Mouse (Mus musculus): ENCODE measurements around the gene Tmcc2.
A peak's percentile ranks its signal among the peaks of the same experiment; 100 is the strongest.

Gene Tmcc2

GRCm38 (mm10) chr1:132390691-132391579 lies at the start of gene Tmcc2:
TSS of gene Tmcc2 (minus strand) at chr1:132391281.
- DNase-seq = peak; percentile 72 to 74

DNA sequence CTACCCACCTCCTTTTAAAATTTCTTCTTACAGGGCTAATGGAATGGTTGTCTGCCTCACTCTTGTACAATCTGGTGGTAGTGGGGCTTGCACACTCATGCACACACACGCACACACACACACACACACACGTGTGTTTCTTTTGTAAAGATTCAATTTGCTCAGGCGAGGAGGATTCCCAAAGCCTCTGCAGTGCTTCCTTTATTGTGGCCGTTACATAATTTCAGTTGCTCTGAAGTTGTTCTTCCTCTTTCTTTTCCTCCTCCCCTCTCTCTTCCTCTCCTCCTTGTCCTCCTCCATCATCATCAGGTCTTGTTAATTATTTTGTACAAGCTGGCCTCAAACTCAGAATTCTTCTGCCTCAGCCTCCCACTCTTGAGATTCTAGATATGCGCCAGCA lies 46.3 kb upstream of the Tmcc2 start:
- no peak for DNase-seq

DNA sequence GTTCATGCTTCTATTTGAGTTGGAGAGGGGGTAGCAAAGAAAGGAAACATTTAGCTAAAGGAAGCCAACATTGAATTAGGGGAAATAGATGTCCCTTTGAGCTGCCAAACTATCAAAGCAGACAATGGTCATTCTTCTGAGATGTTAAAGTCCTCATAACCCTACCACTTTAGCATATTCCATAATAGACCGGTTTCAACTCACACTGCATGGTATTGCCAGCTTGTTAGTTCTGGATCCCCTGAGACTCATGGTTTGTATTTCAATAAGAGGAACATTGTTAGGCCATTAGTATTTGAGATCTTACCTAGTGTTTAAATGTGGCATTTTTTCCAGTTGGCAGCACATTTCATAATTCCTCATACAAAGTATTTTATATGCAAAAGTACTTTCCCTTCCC lies 45.9 kb upstream of the Tmcc2 start:
- DNase-seq = no peak

- no peak for DNase-seq
These were observed 45.4 kb upstream of the Tmcc2 start for GRCm38 (mm10) chr1:132436320-132436958.

GRCm38 (mm10) chr1:132434032-132434431 lies 43.0 kb upstream of the Tmcc2 start:
- peak in 1 of 2 experiments; percentile 48 for DNase-seq

GRCm38 (mm10) chr1:132433349-132433748 lies 42.3 kb upstream of the Tmcc2 start:
- DNase-seq = peak; percentile 36 to 39

DNA sequence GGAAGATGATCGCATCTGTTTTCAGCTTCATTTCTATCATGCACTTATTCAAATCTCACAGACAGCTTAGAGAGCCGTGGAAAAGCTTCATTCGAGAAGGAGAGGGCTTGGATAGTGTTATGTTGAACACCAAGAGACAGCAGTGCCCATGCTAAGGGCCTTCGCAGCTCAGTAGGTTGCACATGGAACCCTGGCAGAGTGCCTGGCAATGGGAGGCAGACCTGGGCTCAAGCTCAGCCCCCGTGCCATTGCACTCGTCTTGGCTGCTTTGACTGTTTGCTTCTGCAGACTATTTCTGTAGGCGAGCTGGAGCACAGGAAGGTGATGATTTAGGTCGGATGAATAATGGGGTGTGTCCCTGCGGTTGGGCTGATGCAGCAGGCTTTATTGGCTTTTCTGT lies 40.6 kb upstream of the Tmcc2 start:
- DNase-seq = peak; percentile 87 to 88

- DNase-seq = peak; percentile 60 to 66
These were observed 39.7 kb upstream of the Tmcc2 start for GRCm38 (mm10) chr1:132430818-132431217.

GRCm38 (mm10) chr1:132425600-132425999 lies 34.5 kb upstream of the Tmcc2 start:
- DNase-seq = no peak

GRCm38 (mm10) chr1:132422912-132423696 lies 32.0 kb upstream of the Tmcc2 start:
- DNase-seq = no peak

- no peak for DNase-seq
These were observed 29.6 kb upstream of the Tmcc2 start for GRCm38 (mm10) chr1:132420662-132421061.

GRCm38 (mm10) chr1:132420206-132420605 lies 29.1 kb upstream of the Tmcc2 start:
- DNase-seq = no peak

DNA sequence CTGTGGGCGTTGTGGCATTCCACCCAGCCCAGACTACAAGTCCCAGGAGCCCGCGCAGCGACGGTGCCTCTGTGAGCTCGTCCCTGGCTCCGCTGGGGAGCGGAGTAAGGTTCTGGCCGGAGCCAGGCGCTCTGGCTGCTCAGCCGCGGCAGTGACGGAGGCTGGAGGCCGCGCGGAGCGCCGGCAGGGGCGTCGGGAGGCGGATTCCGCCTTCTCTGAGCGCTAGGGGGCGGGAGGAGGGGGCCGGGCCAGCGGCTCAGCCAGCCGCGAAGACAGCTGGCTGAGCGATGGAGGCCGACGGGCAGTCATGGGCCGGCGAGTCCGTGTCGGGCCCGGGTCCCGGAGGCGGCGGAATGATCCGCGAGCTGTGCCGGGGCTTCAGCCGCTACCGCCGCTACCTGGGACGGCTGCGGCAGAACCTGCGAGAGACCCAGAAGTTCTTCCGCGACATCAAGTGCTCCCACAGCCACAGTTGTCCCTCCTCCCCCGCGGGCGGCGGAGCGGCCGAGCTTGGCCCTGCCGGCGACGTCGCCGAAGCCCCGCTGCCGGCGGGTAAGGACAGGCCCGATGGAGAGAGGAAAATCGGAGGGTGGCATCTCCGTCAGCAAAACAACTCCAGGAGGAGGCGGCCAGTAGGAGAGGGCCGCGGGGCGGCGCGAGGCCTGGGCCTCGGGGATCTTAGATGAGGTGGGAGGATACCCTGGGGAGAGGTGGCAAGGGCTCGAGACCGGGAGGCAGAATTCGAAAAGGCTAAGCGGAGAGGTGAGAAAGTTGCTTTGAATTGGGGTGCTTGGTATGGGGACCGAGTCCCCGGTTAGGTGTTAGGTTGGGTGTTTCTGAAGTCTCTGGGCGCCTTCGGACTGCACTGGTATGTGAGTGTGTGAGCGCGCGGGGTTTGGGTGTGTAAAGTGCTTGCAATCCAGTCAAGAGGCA lies 26.5 kb upstream of the Tmcc2 start, which contains the start of gene Dstyk:
Gene Dstyk (plus strand): TSS at position 237 of the 933 bp plus-strand sequence.
- DNase-seq = peak; percentile 92

DNA sequence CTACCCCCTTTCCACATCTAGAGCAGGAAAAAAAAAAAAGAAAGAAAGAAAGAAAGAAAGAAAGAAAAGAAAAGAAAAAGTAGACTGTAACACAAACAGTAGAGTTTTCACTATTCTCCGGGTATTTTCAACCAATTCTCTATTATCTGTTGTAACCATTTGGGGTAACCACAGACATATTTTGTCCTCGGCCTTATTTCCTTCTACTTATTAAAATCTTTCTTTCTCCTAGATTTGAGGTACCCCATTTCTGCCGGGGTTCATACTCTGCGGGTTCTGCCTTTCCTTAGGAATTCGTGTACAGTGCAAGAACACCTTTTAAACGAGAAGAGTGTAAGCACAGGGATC lies 25.8 kb upstream of the Tmcc2 start:
- DNase-seq = no peak

- DNase-seq = peak in 1 of 2 experiments; percentile 21
These were observed 25.3 kb upstream of the Tmcc2 start for GRCm38 (mm10) chr1:132416244-132416942.

DNA sequence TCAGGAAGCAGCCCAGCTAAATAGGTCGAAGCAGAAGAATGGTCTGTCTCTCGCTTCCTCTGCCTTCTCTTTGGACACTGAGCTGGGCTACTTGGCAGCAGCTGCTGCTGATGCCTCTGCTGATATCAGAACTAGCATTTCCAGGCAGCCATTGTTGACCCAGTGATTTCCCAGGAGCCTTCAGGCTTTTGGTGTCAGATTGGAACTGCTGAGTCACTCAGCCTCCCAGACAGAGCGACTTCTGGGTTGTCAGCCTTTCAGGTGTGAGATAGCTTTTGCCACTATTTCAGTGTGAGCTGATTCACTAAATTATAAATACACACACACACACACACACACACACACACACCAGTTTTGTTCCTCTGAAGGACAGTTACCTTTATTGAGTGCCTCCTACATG lies 19.6 kb upstream of the Tmcc2 start:
- DNase-seq = no peak

DNA sequence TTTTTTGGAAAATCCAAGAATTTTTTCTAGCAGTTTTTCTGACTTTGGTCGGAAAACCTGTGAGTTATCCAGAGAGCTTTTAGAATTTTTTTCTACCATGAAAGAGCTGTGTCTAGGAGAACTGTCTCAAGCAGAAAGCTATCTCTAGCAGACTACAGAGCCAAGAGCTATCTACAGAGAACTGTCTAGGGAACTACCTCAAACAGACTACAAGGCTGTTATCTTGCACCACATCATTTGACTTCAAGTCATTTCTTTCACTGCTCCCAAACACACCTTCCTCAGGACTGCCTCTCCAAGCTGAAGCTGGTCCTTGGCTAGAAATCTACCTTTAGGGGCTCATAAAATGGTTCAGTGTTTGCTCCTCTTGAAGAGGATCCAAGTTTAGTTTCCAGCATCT lies 10.8 kb upstream of the Tmcc2 start:
- DNase-seq = no peak

GRCm38 (mm10) chr1:132400538-132400937 lies 9.5 kb upstream of the Tmcc2 start:
- DNase-seq = no peak

GRCm38 (mm10) chr1:132396705-132397104 lies 5.6 kb upstream of the Tmcc2 start:
- no peak for DNase-seq

- DNase-seq = no peak
These were observed 1.8 kb upstream of the Tmcc2 start for GRCm38 (mm10) chr1:132392872-132393271.

- DNase-seq = peak; percentile 89 to 92
These were observed 520 bp upstream of the Tmcc2 start for GRCm38 (mm10) chr1:132391580-132392022.
